In genomic region chr6:70805267-70805666, GRCm38 (mm10) we compare ENCODE assay signal across 8 mouse cellular contexts. TPM values are rescaled to one million over a fixed set of nuclear protein-coding genes. Genes with fewer than 3 reads are reported as not detected.
DNase-seq lines count a peak whose midpoint lies in the region; ATAC-seq and TF ChIP-seq lines count a peak whose summit lies in the region.

No protein-coding gene starts in this region.

- DNase-seq in heart, adult 2 months = peak; percentile 64 to 69
- no peak for DNase-seq in heart, adult 11 months
- DNase-seq in cerebellum, postnatal 36 days = peak; percentile 70 to 76
- peak; percentile 61 for DNase-seq in gastrocnemius, adult 2 months
- peak; percentile 31 to 56 for DNase-seq in left cerebral cortex, postnatal 36 days (ENCODE audit: low spot score in 2 of 2)

- H3K79me2 ChIP-seq in heart, adult 2 months (replicated peaks; ENCODE audit: control insufficient read depth, insufficient read depth, low read length) = no peaks in the 10 kb centered on the region

- 11% methylated on average over 7 of the region's 7 CpGs for WGBS in heart, adult 2 months
- 12% methylated on average over 7 of the region's 7 CpGs for WGBS in intestine, embryonic 15.5 days
- WGBS in small intestine, adult 2 months = 8% methylated on average over 7 of the region's 7 CpGs

- no peak overlapping the region for H3K27ac ChIP-seq in heart, adult 2 months
- H3K27ac ChIP-seq in gastrocnemius, adult 2 months = peak overlapping the region; percentile 44; the same call in 1 of the 2 replicates
- H3K27ac ChIP-seq in intestine, embryonic 15.5 days = no peak overlapping the region
- H3K27ac ChIP-seq in small intestine, adult 2 months (ENCODE audit: insufficient read depth, low read depth, low read length) = no peak overlapping the region

- intact Hi-C loops in heart, adult 2 months (cut with DNase I) = loop anchor here (5.0 kb wide), 1 partner anchor 322 kb away; no protein-coding TSS in a partner anchor
- intact Hi-C loops in gastrocnemius, adult 2 months (cut with DNase I) = loop anchor here (5.0 kb wide), 2 partner anchors 37 to 117 kb away; partner anchors contain the start of gene Eif2ak3
- intact Hi-C loops in left cerebral cortex, postnatal 36 days (cut with DNase I) = loop anchor here (2.0 kb wide), 2 partner anchors 76 to 116 kb away; no protein-coding TSS in a partner anchor

- peak overlapping the region; percentile 55 for H3K4me2 ChIP-seq in intestine, embryonic 15.5 days (replicated peaks)

- peak; percentile 74 for ATAC-seq in intestine, embryonic 15.5 days
- peak; percentile 51 for ATAC-seq in megakaryocyte-erythroid progenitor cell, adult 5-6 weeks (replicated peaks; ENCODE audit: low FRiP score, low TSS enrichment, poor library complexity, severe bottlenecking)

- H3K9ac ChIP-seq in heart, adult 2 months (ENCODE audit: low read depth, low read length) = peak overlapping the region; percentile 26; the same call in 1 of the 2 replicates
- H3K9ac ChIP-seq in intestine, embryonic 15.5 days = no peak overlapping the region

- no peaks in the 10 kb centered on the region for H3K9me3 ChIP-seq in intestine, embryonic 15.5 days

- peaks cover 4% of the 10 kb centered on the region for H3K4me1 ChIP-seq in heart, adult 2 months (ENCODE audit: control insufficient read depth, insufficient read depth, low read length)
- H3K4me1 ChIP-seq in intestine, embryonic 15.5 days (replicated peaks) = no peaks in the 10 kb centered on the region
- H3K4me1 ChIP-seq in small intestine, adult 2 months (ENCODE audit: control insufficient read depth, insufficient read depth, insufficient read length, low read length) = no peaks in the 10 kb centered on the region

- H3K4me3 ChIP-seq in heart, adult 2 months = peak overlapping the region; percentile 42
- peak overlapping the region; percentile 65 for H3K4me3 ChIP-seq in gastrocnemius, adult 2 months
- no peak overlapping the region for H3K4me3 ChIP-seq in intestine, embryonic 15.5 days (replicated peaks)
- H3K4me3 ChIP-seq in small intestine, adult 2 months (ENCODE audit: low read depth, low read length) = no peak overlapping the region

- H3K36me3 ChIP-seq in heart, adult 2 months (ENCODE audit: control insufficient read depth, insufficient read depth, low read length) = no peaks in the 10 kb centered on the region
- H3K36me3 ChIP-seq in intestine, embryonic 15.5 days = no peaks in the 10 kb centered on the region
- H3K36me3 ChIP-seq in small intestine, adult 2 months (ENCODE audit: control insufficient read depth, insufficient read depth, low read length) = no peaks in the 10 kb centered on the region

- peak; percentile 62 for TF ChIP-seq CTCF in heart, adult 2 months (IDR thresholded peaks at IDR 0.05)
- peak; percentile 73 for TF ChIP-seq CTCF in gastrocnemius, adult 2 months (IDR thresholded peaks at IDR 0.05)
- TF ChIP-seq CTCF in small intestine, adult 2 months (IDR thresholded peaks at IDR 0.05; ENCODE audit: extremely low read depth, insufficient read length, insufficient replicate concordance, low read depth, low read length) = peak; percentile 24; the same call in 1 of the 2 replicates

- H3K27me3 ChIP-seq in heart, adult 2 months (ENCODE audit: control insufficient read depth, insufficient read depth, low read length) = no peaks in the 10 kb centered on the region
- no peaks in the 10 kb centered on the region for H3K27me3 ChIP-seq in intestine, embryonic 15.5 days (replicated peaks)
- no peaks in the 10 kb centered on the region for H3K27me3 ChIP-seq in small intestine, adult 2 months (ENCODE audit: control insufficient read depth, insufficient read depth, low read length)

- no peak for TF ChIP-seq POLR2A in heart, adult 2 months (IDR thresholded peaks at IDR 0.05; ENCODE audit: insufficient read depth, low read depth, low read length)
- no peak for TF ChIP-seq POLR2A in small intestine, adult 2 months (IDR thresholded peaks at IDR 0.05; ENCODE audit: low read depth, low read length)

- TF ChIP-seq EP300 in heart, adult 2 months (IDR thresholded peaks at IDR 0.05; ENCODE audit: insufficient read depth, low read depth, low read length) = no peak

RNA-seq across cellular contexts. Expression of gene Rpia, which starts 13.2 kb away (rescaled TPM):
- total RNA-seq in heart, adult 2 months (2021) = 10 to 100 TPM; 12.9 to 15.2 TPM
- polyA plus RNA-seq in heart, adult 2 months (2012; rRNA removed) = 6.6 and 12.4 TPM in 2 replicates
- total RNA-seq in gastrocnemius, adult 2 months (2021) = 10 to 100 TPM; 17.3 to 18.1 TPM
- polyA plus RNA-seq in intestine, embryonic 15.5 days (2015; fragmentation: Nextera tagmentation; extraction: Ambion mirVana) = 4.9 and 5.0 TPM in 2 replicates
- 10 to 100 TPM; 11.1 to 14.3 TPM for total RNA-seq in left cerebral cortex, postnatal 36 days (2021)
- total RNA-seq in megakaryocyte-erythroid progenitor cell, adult 5-6 weeks (2014; fragmentation: Nextera tagmentation) = 127 and 143 TPM in 2 replicates
- total RNA-seq in megakaryocyte-erythroid progenitor cell, adult 5-6 weeks (2017) = 247 and 276 TPM in 2 replicates
- polyA plus RNA-seq in small intestine, adult 2 months (2012; rRNA removed) = 7.3 and 12.9 TPM in 2 replicates

RNA-seq across cellular contexts. Expression of gene Eif2ak3, which starts 39.0 kb away (rescaled TPM):
- 1 to 10 TPM; 8.4 to 8.5 TPM for total RNA-seq in heart, adult 2 months (2021)
- 4.0 and 6.9 TPM in 2 replicates for polyA plus RNA-seq in heart, adult 2 months (2012; rRNA removed)
- total RNA-seq in gastrocnemius, adult 2 months (2021) = 1 to 10 TPM; 4.1 to 4.9 TPM
- polyA plus RNA-seq in intestine, embryonic 15.5 days (2015; fragmentation: Nextera tagmentation; extraction: Ambion mirVana) = 9.7 and 9.9 TPM in 2 replicates
- total RNA-seq in left cerebral cortex, postnatal 36 days (2021) = 10 to 100 TPM; 23.4 to 25.2 TPM
- 11.2 and 13.5 TPM in 2 replicates for total RNA-seq in megakaryocyte-erythroid progenitor cell, adult 5-6 weeks (2014; fragmentation: Nextera tagmentation)
- total RNA-seq in megakaryocyte-erythroid progenitor cell, adult 5-6 weeks (2017) = 11.2 and 11.6 TPM in 2 replicates
- polyA plus RNA-seq in small intestine, adult 2 months (2012; rRNA removed) = 12.5 and 24.5 TPM in 2 replicates

Comparison
In these comparisons a context has a peak if more than half of its experiments do, and no peak if none do; other contexts are left out.
1. H3K4me3 ChIP-seq: peak in heart, adult 2 months (single experiment) and gastrocnemius, adult 2 months (single experiment); none in intestine, embryonic 15.5 days (single experiment) and small intestine, adult 2 months (single experiment).
2. RNA of gene Rpia, which starts 13.2 kb away (total RNA-seq): 127 to 276 TPM in megakaryocyte-erythroid progenitor cell, adult 5-6 weeks; 17.3 to 18.1 TPM in gastrocnemius, adult 2 months, 12.9 to 15.2 TPM in heart, adult 2 months and 11.1 to 14.3 TPM in left cerebral cortex, postnatal 36 days; every median in the first group is over 4 times any median in the second.
3. Peak in every context shown above with its lines, with median percentiles within 50 percentile points of each other: CTCF ChIP-seq.